Comparison of ENCODE assay signal across 12 mouse cellular contexts in the genomic region with DNA sequence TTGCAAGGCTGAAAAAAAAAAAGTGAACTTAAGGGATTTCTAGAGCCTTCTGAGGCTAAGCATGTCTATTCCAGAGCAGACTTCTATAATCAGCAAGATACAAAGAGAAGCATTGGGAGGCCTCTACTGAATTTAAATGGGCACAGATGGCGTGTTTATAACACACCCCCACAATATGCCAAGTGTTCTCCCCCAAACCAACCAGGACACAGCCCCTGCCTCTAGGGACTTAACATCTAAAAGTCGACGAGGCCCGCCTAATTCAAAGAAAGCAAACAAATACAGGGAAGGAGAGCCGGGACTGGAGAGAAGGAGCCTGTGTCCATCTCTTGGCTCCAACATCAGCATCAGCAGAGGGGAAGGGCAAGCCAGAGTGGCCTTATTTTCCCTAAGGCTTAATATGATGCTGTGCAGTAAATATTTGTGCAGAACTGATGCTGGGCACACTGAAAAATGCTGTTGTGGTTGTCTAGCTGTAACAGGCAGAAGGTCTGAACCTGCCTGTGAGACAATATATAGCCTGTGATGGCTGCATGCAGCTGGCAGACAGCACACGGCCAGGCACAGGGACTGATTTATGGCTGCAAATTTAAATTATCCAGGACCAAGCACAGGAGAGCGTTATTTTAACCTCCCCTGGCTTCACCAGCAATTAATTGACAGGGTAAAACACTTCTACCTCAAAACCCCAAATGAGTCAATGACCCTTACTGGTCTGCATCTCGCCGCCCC. TPM values are rescaled to one million over a fixed set of nuclear protein-coding genes. Genes with fewer than 3 reads are reported as not detected.
A peak's percentile ranks its signal among the peaks of the same experiment; 100 is the strongest.
DNase-seq lines count a peak whose midpoint lies in the region; ATAC-seq lines count a peak whose summit lies in the region.
"Had no signal": no experiment of that assay in that cellular context is flagged by ENCODE, and none has a peak within 500 bp of the region (broad histone marks: within the 10 kb centered on the region; RNA-seq: fewer than 3 reads in every experiment).

No protein-coding gene starts in this region.

- H3K4me2 ChIP-seq in neural tube, embryonic 11.5 days (ENCODE audit: low read depth) = no peak overlapping the region
- H3K4me2 ChIP-seq: embryonic facial prominence, embryonic 12.5 days; intestine, embryonic 15.5 days; limb, embryonic 13.5 days had no signal

- H3K27ac ChIP-seq in neural tube, embryonic 11.5 days (ENCODE audit: low read depth, low read length) = peak overlapping the region; percentile 66; the same call in 1 of the 2 replicates
- no peak overlapping the region for H3K27ac ChIP-seq in heart, embryonic 10.5 days
- H3K27ac ChIP-seq: embryonic facial prominence, embryonic 12.5 days; intestine, embryonic 15.5 days; limb, embryonic 13.5 days had no signal

- H3K27me3 ChIP-seq in neural tube, embryonic 11.5 days (ENCODE audit: control insufficient read depth, insufficient read depth, low read length) = no peaks in the 10 kb centered on the region
- H3K27me3 ChIP-seq in heart, embryonic 10.5 days (ENCODE audit: insufficient read depth, poor library complexity, severe bottlenecking) = no peaks in the 10 kb centered on the region
- H3K27me3 ChIP-seq: embryonic facial prominence, embryonic 12.5 days; intestine, embryonic 15.5 days; limb, embryonic 13.5 days had no signal

- 38% methylated on average over 9 of the region's 9 CpGs for WGBS in neural tube, embryonic 11.5 days
- 75% methylated on average over 9 of the region's 9 CpGs for WGBS in heart, embryonic 10.5 days

- peaks cover 5% of the 10 kb centered on the region; the same call in 1 of the 2 replicates for H3K4me1 ChIP-seq in neural tube, embryonic 11.5 days (ENCODE audit: control insufficient read depth, insufficient read depth, low read length)
- peaks cover 6% of the 10 kb centered on the region; the same call in 1 of the 2 replicates for H3K4me1 ChIP-seq in heart, embryonic 10.5 days
- H3K4me1 ChIP-seq: intestine, embryonic 15.5 days had no signal

- DNase-seq in cerebellum, adult 9-10 months = peak; percentile 58
- no peak for DNase-seq in cerebellum, adult 11-12 months
- DNase-seq in neural tube, embryonic 11.5 days (ENCODE audit: low spot score) = peak; percentile 20
- no peak for DNase-seq in neural tube, embryonic 10.5 days (ENCODE audit: extremely low spot score, low spot score)
- DNase-seq in layer of hippocampus, adult 9-11 months = peak; percentile 67
- DNase-seq in right cerebral cortex, postnatal 14 days = peak; percentile 26
- no peak for DNase-seq in gastrocnemius, adult 8-10 months (ENCODE audit: low spot score in 2 of 2)
- DNase-seq in heart, embryonic 10.5 days (ENCODE audit: low spot score) = no peak
- DNase-seq: adrenal gland, postnatal 36 days had no signal

- no peaks in the 10 kb centered on the region for H3K36me3 ChIP-seq in neural tube, embryonic 11.5 days (ENCODE audit: control insufficient read depth, insufficient read depth, low read length)
- H3K36me3 ChIP-seq in heart, embryonic 10.5 days = no peaks in the 10 kb centered on the region
- H3K36me3 ChIP-seq: intestine, embryonic 15.5 days had no signal

- H3K9ac ChIP-seq in neural tube, embryonic 11.5 days (ENCODE audit: low read length) = no peak overlapping the region
- H3K9ac ChIP-seq: embryonic facial prominence, embryonic 12.5 days; intestine, embryonic 15.5 days; limb, embryonic 13.5 days had no signal

- no peak overlapping the region for H3K4me3 ChIP-seq in neural tube, embryonic 11.5 days (ENCODE audit: low read depth, low read length)
- no peak overlapping the region for H3K4me3 ChIP-seq in heart, embryonic 10.5 days
- H3K4me3 ChIP-seq: embryonic facial prominence, embryonic 12.5 days; intestine, embryonic 15.5 days; limb, embryonic 13.5 days had no signal

- no peaks in the 10 kb centered on the region for H3K9me3 ChIP-seq in neural tube, embryonic 11.5 days (ENCODE audit: control insufficient read depth, low read length)
- H3K9me3 ChIP-seq in heart, embryonic 10.5 days = no peaks in the 10 kb centered on the region
- H3K9me3 ChIP-seq: embryonic facial prominence, embryonic 12.5 days; intestine, embryonic 15.5 days; limb, embryonic 13.5 days had no signal

- ATAC-seq in neural tube, embryonic 11.5 days (ENCODE audit: insufficient read depth, low FRiP score, low TSS enrichment) = peak; percentile 81
- ATAC-seq: intestine, embryonic 15.5 days had no signal

RNA-seq across cellular contexts. Expression of gene Ube2d1, which starts 11.9 kb away (rescaled TPM):
- polyA plus RNA-seq in neural tube, embryonic 11.5 days (2014; fragmentation: Nextera tagmentation; extraction: Ambion mirVana) = 195 and 199 TPM in 2 replicates
- total RNA-seq in gastrocnemius, adult 8-10 months (2022) = 100 to 1,000 TPM; 190 to 250 (median 197) TPM
- polyA plus RNA-seq in heart, embryonic 10.5 days (2016; fragmentation: Nextera tagmentation; extraction: Ambion mirVana) = 59.7 and 65.2 TPM in 2 replicates

RNA-seq across cellular contexts. Expression of gene Tfam, which starts 35.1 kb away (rescaled TPM):
- 75.5 and 80.6 TPM in 2 replicates for polyA plus RNA-seq in neural tube, embryonic 11.5 days (2014; fragmentation: Nextera tagmentation; extraction: Ambion mirVana)
- 10 to 100 TPM; 46.6 to 55.8 (median 49.7) TPM for total RNA-seq in gastrocnemius, adult 8-10 months (2022)
- polyA plus RNA-seq in heart, embryonic 10.5 days (2016; fragmentation: Nextera tagmentation; extraction: Ambion mirVana) = 57.8 and 78.1 TPM in 2 replicates

Comparison
In these comparisons a context has a peak if more than half of its experiments do, and no peak if none do; other contexts are left out.
1. DNase-seq: peak in cerebellum, adult 9-10 months (single experiment), neural tube, embryonic 11.5 days (single experiment), layer of hippocampus, adult 9-11 months (single experiment) and right cerebral cortex, postnatal 14 days (single experiment); none in cerebellum, adult 11-12 months (single experiment), neural tube, embryonic 10.5 days (single experiment), gastrocnemius, adult 8-10 months (0 of 2) and heart, embryonic 10.5 days (single experiment).